Mouse (Mus musculus) heart, adult 8-10 months (tissue): ENCODE measurements around the gene Zfp239. TPM values are rescaled to one million over a fixed set of nuclear protein-coding genes. Genes with fewer than 3 reads are reported as not detected.

ENCODE experiments used
- DNase-seq: peaks from one replicate; pipeline ENCODE4 v3.0.0; 2022; ENCODE audit warnings: low spot score
- total RNA-seq, 4 experiments: library from RNA; stranded (reverse); gene quantifications; 2 replicates each; pipeline ENCODE4 v1.2.4; 2022

Gene Zfp239
- total RNA-seq, 4 experiments from 2014 or later: 0.22 to 0.41 (median 0.26) TPM; not detected in 1

DNA sequence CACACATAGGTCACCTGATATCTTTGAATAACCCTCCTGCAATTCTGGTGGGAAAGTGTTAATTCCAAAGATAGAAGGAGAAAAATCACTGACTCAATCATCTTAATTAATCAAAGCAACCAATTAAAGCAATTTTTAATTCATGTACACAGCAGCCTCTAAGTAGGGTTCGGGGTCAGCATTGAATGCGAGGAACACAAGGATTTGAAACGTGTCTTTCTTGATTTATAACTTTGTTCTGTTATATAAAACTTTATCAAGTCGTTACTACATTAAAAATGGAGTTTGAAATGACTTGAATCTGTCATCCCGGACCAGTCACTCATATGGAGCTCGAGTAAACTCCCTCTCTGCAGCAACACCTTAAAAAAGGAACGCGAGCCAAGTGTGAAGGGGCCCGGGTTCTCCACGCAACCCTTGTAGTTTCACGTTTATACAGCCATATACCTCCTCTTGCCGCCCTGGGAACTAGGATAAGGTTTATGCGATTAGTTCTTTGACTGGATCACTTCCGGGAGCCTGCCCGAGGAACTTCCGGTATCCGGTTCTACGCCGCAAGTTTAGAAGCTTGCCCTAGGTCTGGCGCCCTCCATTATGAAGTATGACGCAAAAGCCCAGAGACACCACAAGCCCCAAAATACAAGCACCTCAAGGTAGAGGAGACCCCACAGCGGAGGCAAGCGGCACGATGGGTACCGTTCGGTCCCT lies 17.0 kb downstream of the Zfp239 start:
- peak; percentile 94 for DNase-seq

DNA sequence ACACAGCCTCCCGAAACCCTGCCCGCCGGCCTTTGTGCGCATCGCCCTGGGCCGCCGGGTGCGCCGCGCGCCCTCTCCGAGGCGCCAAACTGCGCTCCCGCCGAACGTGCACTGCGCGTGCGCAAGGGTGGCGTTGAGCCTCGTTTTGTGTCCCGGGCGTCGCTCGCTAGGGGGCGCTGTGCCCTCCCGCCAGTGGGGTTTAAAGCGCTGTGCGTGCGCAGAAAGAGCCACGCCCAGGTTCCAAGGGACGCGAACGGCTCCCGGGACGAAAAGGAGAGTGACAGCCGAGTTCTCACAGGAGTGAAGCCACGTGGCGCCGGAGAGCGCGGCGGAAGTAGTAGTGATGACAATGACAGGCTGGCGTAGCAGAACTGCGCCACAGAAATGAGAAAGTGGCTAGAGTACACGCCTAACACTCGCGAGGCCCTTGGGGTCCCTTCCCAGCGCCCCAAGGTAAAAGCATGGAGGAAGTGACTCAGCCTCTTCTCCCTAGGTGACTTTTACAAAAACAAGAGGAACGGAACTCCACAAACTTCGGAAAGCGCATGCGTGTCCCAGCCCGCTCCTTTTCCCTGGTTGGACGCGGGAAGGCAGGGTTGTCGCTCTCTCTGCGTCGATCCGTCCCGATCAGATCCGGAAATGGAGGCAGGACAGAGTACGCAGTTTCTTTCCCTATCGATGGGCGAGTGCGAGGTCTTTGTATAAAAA lies 17.7 kb downstream of the Zfp239 start:
- DNase-seq: peak; percentile 99

GRCm38 (mm10) chr6:117880394-117880838 lies 18.5 kb downstream of the Zfp239 start:
- peak; percentile 21 for DNase-seq

GRCm38 (mm10) chr6:117881229-117881628 lies 19.3 kb downstream of the Zfp239 start:
- DNase-seq: no peak

DNA sequence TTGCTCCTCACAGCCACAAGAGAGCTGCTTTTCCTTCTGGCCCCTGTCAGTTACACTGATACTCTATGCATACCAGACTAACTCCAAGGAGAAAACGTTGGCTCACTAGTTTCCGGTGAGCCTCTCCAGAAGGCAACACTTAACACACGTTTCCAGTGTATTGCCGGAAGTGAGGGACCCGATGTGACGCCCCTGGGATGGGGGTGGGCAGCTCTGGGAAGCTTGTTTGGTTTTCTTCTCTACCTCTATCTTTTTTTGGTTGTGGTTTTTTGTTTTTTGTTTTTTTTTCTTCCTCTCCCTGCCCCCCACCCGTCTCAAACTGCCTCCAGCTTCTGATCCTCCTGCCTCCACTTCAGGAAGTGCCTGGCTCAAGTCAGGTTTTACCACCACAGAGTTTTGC lies 20.1 kb downstream of the Zfp239 start:
- no peak for DNase-seq

DNA sequence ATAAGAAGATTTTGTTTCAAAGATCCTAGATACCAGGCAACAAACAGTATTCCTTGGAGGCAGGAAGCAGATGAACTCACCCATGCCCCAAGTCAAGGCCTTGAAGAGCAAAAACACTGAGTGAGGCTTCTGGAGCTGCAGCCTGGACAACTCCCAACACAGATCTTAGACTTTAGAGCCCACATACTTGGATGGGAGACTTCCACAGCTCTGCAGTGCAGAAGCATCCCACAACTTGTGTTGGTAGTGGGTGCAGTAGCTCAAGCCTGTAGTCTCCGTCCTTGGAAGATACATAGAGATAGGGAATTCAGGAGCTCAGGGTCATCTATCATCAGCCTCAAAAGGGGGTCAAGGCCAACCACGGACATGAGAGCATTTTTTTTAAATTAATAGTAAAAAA lies 24.0 kb downstream of the Zfp239 start:
- DNase-seq: no peak

DNA sequence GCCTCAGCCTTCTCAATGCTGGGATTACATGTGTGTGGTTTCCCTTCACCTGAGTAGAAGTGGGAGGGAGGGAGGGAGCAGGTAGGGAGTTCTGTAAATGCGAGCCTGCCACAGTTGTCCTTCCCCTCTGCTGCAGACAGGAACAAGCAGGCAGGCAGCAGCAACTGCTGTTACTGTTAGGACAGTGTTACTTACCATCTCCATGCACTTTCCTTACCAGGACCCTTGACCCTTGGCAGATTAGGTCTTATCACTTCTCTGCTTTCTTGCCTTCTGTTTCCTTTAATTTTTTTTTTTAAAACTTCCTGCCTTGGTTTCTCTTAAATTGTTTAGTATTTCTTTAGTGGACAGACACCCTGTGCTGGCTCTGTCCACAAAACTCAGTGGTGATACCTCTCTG lies 26.1 kb downstream of the Zfp239 start:
- DNase-seq: no peak

- DNase-seq: no peak
These were observed 26.8 kb downstream of the Zfp239 start for GRCm38 (mm10) chr6:117888642-117889096.

DNA sequence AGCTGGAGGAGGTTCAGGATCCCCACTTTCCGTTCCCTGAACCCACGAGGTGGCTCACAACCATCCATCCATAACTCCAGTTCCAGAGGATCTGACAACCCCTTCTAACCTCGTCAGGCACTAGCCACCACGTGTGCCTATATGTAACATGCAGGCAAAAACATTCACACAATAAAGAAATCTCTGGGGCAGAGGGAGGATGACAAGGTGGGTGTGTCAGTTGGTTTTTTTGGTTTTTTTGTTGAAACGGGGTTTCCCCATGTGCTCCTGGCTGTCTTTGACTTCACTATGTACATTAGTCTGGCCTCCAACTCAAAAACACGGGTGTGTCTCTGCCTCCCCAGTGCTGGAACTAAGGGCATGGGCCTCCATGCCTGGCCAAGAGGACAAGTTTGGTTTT lies 28.4 kb downstream of the Zfp239 start:
- DNase-seq: no peak

DNA sequence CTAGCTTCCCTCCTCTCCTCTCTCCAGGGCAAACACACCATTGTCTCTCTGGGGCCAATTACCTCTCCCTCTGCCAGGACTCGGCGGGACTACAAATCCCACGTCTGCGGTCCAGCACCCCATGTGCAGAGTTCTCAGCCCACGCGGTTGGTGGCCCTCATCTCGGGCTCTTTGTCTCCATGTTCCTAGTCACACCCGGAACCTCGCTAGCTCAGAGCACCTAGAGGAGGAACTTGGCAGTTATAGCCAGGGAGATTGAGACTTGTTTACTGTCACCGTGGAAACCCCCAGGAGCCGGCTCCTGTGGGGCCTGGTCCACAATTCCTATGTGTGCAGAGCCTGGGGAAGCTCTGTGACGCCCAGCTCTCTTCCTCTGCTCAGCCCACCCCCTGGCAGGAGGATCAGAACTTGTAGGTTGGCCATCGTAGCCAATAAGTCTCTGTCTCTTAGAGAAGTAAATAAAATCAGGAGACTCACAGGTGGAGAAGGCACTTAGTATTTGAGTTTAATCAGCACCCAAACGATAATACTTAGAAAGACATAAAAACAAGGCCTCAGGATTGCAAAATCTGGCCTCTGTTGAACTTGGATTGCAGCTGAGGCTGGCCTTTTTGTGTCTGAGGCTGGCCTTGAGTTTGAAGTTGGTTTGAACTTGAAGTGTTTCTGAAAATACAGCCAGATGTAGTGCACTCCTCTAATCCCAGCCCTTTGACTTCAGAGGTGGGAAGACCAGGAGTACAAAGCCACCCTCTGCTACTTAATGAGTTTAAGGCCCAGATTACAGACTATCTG lies 29.7 kb downstream of the Zfp239 start:
- no peak for DNase-seq

DNA sequence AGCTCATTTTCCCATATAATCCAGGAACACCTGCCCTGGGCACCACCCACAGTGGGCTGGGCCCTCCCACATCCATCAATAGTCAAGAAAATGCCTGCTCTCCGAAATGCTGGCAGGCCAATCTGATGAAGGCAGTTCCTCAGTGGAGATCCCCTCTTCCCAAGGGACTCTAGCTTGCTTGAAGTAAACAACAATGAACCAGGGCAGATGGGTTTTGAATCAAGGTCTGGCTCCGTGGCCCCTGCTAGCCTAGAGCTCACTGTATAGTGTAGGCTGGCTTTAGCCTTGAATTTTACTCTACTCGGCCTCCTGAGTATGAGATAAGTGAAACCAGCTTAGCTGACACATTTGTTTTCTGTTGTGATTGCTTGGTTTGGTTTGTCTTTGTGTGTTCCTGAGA lies 30.5 kb downstream of the Zfp239 start:
- DNase-seq: no peak

DNA sequence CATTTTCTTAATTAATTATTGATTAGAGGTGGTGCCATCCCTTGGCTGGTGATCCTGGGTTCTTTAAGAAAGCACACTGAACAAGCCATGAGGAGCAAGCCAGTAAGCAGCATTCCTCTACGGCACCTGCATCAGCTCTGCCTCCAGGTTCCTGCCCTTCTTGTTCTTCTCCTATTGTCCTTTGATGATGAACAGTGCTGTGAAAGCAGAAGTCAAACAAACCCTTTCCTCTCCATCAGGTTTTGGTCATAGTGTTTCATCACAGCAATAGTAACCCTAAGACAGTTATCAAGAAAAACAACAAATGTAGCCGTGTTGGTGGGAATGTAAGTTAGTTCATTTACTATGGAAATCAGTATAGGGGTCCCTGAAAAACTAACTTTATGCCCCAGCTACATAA lies 31.5 kb downstream of the Zfp239 start:
- no peak for DNase-seq

DNA sequence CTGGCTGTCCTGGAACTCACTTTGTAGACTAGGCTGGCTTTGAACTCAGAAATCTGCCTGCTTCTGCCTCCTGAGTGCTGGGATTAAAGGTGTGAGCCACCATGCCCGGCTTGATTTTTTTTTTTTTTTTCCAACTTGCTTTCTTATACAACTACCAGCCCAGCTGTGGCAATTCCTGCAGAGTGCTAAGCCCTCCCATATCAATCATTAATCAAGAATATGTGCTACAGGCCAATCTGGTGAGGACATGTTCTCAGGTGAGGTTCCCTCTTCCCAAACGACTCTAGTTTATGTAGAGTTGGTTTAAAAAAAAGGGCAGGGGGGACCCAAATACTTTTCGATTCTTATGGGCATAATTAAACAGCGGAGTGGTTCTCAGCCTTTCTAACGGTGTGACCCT lies 35.9 kb downstream of the Zfp239 start:
- no peak for DNase-seq

GRCm38 (mm10) chr6:117900126-117901080 lies 38.5 kb downstream of the Zfp239 start, which contains the start of gene Hnrnpf:
TSS of gene Hnrnpf (plus strand) at chr6:117900324.
- DNase-seq: no peak

DNA sequence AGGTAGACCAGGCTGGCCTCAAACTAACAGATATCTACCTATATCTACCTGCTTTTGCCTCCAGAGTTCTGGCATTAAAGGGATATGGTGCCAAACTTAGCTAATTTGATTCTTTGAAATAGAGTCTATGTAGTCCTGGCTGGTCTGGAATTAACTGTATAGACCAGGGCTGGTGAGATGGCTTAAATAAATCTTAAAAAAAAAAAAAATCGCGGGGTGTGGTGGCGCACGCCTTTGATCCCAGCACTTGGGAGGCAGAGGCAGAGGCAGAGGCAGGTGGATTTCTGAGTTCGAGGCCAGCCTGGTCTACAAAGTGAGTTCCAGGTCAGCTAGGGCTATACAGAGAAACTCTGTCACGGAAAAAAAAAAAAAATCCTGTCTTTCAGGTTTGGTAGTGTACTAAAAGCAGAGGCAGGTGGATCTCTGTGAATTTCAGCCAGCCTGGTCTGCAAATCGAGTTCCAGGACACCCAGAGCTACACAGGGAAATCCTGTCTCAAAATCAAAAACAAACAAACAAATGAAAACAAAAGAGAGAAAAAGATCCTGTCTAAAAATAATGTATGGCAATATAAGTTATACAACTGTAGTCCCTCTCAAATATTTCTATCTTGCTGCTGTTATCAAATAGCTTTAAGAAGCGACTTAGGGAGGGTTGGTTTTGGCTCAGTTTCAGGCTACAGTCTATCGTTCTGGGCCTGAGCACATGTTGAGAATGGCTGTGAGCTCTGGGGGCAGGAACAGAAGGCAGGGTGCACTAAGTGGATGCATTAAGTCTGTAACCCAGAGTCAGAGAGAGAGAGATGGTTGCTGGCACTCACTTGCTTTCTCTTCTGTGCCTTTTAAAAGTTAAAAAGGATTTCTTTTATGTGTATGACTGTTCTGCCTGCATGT lies 39.9 kb downstream of the Zfp239 start:
- DNase-seq: no peak

- DNase-seq: no peak
These were observed 40.7 kb downstream of the Zfp239 start for GRCm38 (mm10) chr6:117902556-117902955.

- DNase-seq: no peak
These were observed 41.9 kb downstream of the Zfp239 start for GRCm38 (mm10) chr6:117903836-117904235.

- DNase-seq: no peak
These were observed 43.5 kb downstream of the Zfp239 start for GRCm38 (mm10) chr6:117905260-117905930.

DNA sequence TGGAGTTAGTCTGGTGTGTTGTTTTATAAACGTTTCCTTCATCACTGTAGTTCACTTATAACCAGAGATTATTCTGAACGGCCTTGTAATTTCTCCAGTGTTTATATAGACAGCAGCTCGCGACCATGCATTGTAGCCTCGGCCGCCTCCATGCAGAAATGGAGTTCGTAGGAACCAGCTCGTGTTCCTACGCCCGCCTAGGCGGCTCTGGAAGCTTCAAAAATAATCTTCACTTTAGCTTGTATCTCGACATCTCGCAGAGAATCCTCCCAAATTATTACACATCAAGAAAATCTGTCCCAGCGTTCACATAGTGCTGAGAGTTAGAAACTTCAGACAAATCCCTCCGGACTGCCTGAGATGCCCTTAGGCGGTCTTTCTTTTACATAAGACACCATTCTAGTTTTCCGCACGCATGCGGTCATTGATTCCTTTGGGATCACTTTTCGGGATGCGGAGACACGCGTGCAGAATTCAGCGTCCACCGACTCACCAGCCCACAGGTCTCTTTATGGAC lies 44.2 kb downstream of the Zfp239 start:
- DNase-seq: peak; percentile 59
